Mouse (Mus musculus): ENCODE results near the gene Brap. TPM values are rescaled to one million over a fixed set of nuclear protein-coding genes. Genes with fewer than 3 reads are reported as not detected.

Brap gene
- total and polyA plus RNA-seq, 3 experiments: 16.6 to 29.8 (median 27.8) TPM

DNA sequence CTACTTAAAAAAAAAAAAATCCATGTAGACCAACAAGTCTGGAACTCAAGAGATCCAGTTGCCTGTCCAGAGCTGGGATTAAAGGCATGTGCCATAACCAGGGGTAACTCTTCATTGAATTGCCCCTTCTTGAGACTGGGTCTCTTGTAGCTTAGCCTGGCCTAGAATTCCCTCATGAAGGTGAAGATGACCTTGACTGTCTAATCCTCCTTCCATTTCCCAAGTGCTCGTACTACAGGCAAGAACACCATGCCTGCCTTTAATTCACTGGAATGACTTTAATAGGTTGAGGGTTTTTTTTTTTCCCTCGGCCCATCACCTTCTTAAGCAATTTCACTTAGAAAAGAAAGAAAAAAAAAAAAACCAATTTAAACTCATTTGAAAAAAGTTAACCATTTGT lies 50.0 kb downstream of the Brap start:
- 54% methylated on average over 2 of the region's 2 CpGs for WGBS
- H3K4me3 ChIP-seq: no peak overlapping the region; the same call in 1 of the 2 replicates
- H3K4me1 ChIP-seq (ENCODE audit: control insufficient read depth, insufficient read depth, low read length): peaks cover 5% of the 10 kb centered on the region
- H3K36me3 ChIP-seq (ENCODE audit: control insufficient read depth, insufficient read depth, low read length): peaks cover 5% of the 10 kb centered on the region
- intact Hi-C loops (cut with DNase I): loop anchor here (5.0 kb wide), 2 partner anchors 127 to 313 kb away; partner anchors contain the start of genes Naa25 and Sh2b3
- peak overlapping the region; percentile 99; the same call in 1 of the 2 replicates for H3K27ac ChIP-seq
- peaks cover 2% of the 10 kb centered on the region; the same call in 1 of the 2 replicates for H3K79me2 ChIP-seq (replicated peaks; ENCODE audit: control insufficient read depth, insufficient read depth, low read length)
- H3K27me3 ChIP-seq (ENCODE audit: control insufficient read depth, insufficient read depth, low read length): no peaks in the 10 kb centered on the region
- TF ChIP-seq CTCF (IDR thresholded peaks at IDR 0.05) (no peak), POLR2A (IDR thresholded peaks at IDR 0.05; ENCODE audit: insufficient read depth, low read depth, low read length) (no peak), EP300 (IDR thresholded peaks at IDR 0.05; ENCODE audit: insufficient read depth, low read depth, low read length) (no peak)
- H3K9ac ChIP-seq (ENCODE audit: low read depth, low read length): no peak overlapping the region
- no peak for DNase-seq

DNA sequence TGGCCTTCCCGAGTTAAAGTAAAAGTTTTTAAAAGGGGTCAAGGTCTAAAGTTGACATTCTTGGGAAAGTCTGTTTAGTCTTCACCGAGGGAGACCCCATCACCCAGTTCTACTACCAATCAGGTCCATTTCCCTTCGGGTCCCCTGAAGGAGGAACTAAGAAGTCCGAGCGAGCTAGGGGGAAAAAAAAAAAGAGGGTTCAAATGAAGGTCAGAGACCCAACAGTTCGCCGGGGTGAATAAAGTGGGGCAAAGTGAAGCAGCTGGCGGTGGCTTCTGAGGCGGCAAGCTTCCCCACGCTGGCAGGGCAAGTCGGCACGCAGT lies 50.4 kb downstream of the Brap start:
- peaks cover 5% of the 10 kb centered on the region for H3K36me3 ChIP-seq (ENCODE audit: control insufficient read depth, insufficient read depth, low read length)
- intact Hi-C loops (cut with DNase I): loop anchor here (5.0 kb wide), 2 partner anchors 126 to 314 kb away; partner anchors contain the start of genes Naa25 and Sh2b3
- H3K79me2 ChIP-seq (replicated peaks; ENCODE audit: control insufficient read depth, insufficient read depth, low read length): peaks cover 6% of the 10 kb centered on the region; the same call in 1 of the 2 replicates
- peak overlapping the region; percentile 99 for H3K27ac ChIP-seq
- TF ChIP-seq EP300 (IDR thresholded peaks at IDR 0.05; ENCODE audit: insufficient read depth, low read depth, low read length): no peak
- TF ChIP-seq CTCF (IDR thresholded peaks at IDR 0.05): no peak
- TF ChIP-seq POLR2A (IDR thresholded peaks at IDR 0.05; ENCODE audit: insufficient read depth, low read depth, low read length): no peak
- peak overlapping the region; percentile 87 for H3K4me3 ChIP-seq
- H3K27me3 ChIP-seq (ENCODE audit: control insufficient read depth, insufficient read depth, low read length): no peaks in the 10 kb centered on the region
- H3K4me1 ChIP-seq (ENCODE audit: control insufficient read depth, insufficient read depth, low read length): peaks cover 5% of the 10 kb centered on the region
- DNase-seq: no peak
- H3K9ac ChIP-seq (ENCODE audit: low read depth, low read length): peak overlapping the region; percentile 89
- WGBS: under 1% methylated on average over 12 of the region's 12 CpGs

DNA sequence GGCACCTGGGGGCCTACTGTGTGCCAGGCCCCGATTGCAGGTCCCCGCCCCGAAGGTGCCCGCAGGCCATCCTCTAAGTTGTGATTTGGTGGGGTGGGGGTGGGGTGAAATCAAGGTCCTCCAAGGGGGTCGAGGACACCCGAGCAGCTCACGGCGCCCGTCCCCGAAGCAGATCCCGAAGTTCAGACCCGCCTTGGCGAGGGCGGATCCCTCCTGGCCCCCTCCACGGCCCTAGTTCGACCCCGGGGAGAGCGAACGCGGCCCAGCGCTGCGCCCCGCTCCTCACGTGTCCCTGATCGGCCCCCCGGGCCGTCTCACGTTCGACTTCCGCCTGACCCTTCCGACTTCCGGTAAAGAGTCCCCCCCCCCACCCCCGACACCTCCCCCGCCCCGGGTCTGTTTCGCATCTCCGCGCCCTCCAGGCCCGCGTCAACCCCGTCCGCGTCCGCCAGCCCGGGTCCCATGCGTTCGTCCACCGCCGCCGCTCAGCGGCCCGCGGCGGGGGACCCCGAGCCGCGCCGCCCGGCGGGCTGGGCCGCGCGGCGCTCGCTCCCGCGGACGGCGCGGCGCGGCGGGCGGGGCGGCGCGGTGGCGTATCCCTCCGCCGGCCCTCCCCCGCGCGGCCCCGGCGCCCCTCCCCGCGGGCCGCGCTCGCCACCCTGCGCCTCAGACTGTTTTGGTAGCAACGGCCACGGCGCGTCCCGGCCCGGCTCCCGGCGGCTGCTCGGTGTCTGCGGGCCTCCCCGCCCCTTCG lies 51.0 kb downstream of the Brap start, which contains the start of gene Atxn2:
TSS of gene Atxn2 (plus strand) at position 164 of the 754 bp plus-strand sequence.
- DNase-seq: peak; percentile 92
- H3K9ac ChIP-seq (ENCODE audit: low read depth, low read length): peak within 1 kb of the TSS; percentile 92
- H3K4me3 ChIP-seq: peak within 1 kb of the TSS; percentile 87
- 2% methylated on average over 83 of the region's 103 CpGs for WGBS
- H3K27me3 ChIP-seq (ENCODE audit: control insufficient read depth, insufficient read depth, low read length): no peaks in the 10 kb centered on the region
- H3K36me3 ChIP-seq (ENCODE audit: control insufficient read depth, insufficient read depth, low read length): peaks cover 5% of the 10 kb centered on the region
- H3K27ac ChIP-seq: peak within 1 kb of the TSS; percentile 99
- H3K79me2 ChIP-seq (replicated peaks; ENCODE audit: control insufficient read depth, insufficient read depth, low read length): peaks cover 6% of the 10 kb centered on the region; the same call in 1 of the 2 replicates
- intact Hi-C loops (cut with DNase I): loop anchor here (5.0 kb wide), 2 partner anchors 126 to 314 kb away; partner anchors contain the start of genes Naa25 and Sh2b3
- H3K4me1 ChIP-seq (ENCODE audit: control insufficient read depth, insufficient read depth, low read length): peaks cover 7% of the 10 kb centered on the region
- peak; percentile 52 for TF ChIP-seq EP300 (IDR thresholded peaks at IDR 0.05; ENCODE audit: insufficient read depth, low read depth, low read length)
- no peak for TF ChIP-seq CTCF (IDR thresholded peaks at IDR 0.05)
- peak; percentile 87 for TF ChIP-seq POLR2A (IDR thresholded peaks at IDR 0.05; ENCODE audit: insufficient read depth, low read depth, low read length)

DNA sequence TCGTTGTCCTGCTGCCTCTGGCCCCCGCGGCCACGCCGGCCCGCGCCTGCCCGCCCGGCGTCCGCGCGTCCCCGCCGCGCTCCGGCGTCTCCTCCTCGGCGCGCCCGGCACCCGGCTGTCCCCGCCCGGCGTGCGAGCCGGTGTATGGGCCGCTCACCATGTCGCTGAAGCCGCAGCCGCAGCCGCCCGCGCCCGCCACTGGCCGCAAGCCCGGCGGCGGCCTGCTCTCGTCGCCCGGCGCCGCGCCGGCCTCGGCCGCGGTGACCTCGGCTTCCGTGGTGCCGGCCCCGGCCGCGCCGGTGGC lies 51.5 kb downstream of the Brap start:
- intact Hi-C loops (cut with DNase I): loop anchor here (2.0 to 5.0 kb wide), 3 partner anchors 51 to 315 kb away; partner anchors contain the start of genes Acad10, Brap, Naa25 and Sh2b3
- TF ChIP-seq CTCF (IDR thresholded peaks at IDR 0.05) (no peak), POLR2A (IDR thresholded peaks at IDR 0.05; ENCODE audit: insufficient read depth, low read depth, low read length) (no peak), EP300 (IDR thresholded peaks at IDR 0.05; ENCODE audit: insufficient read depth, low read depth, low read length) (no peak)
- H3K4me1 ChIP-seq (ENCODE audit: control insufficient read depth, insufficient read depth, low read length): peaks cover 7% of the 10 kb centered on the region
- peak overlapping the region; percentile 99 for H3K27ac ChIP-seq
- no peak for DNase-seq
- peak overlapping the region; percentile 83 for H3K4me3 ChIP-seq
- no peaks in the 10 kb centered on the region for H3K27me3 ChIP-seq (ENCODE audit: control insufficient read depth, insufficient read depth, low read length)
- WGBS: 9% methylated on average over 57 of the region's 57 CpGs
- H3K9ac ChIP-seq (ENCODE audit: low read depth, low read length): peak overlapping the region; percentile 92
- peaks cover 6% of the 10 kb centered on the region; the same call in 1 of the 2 replicates for H3K79me2 ChIP-seq (replicated peaks; ENCODE audit: control insufficient read depth, insufficient read depth, low read length)
- H3K36me3 ChIP-seq (ENCODE audit: control insufficient read depth, insufficient read depth, low read length): peaks cover 5% of the 10 kb centered on the region

DNA sequence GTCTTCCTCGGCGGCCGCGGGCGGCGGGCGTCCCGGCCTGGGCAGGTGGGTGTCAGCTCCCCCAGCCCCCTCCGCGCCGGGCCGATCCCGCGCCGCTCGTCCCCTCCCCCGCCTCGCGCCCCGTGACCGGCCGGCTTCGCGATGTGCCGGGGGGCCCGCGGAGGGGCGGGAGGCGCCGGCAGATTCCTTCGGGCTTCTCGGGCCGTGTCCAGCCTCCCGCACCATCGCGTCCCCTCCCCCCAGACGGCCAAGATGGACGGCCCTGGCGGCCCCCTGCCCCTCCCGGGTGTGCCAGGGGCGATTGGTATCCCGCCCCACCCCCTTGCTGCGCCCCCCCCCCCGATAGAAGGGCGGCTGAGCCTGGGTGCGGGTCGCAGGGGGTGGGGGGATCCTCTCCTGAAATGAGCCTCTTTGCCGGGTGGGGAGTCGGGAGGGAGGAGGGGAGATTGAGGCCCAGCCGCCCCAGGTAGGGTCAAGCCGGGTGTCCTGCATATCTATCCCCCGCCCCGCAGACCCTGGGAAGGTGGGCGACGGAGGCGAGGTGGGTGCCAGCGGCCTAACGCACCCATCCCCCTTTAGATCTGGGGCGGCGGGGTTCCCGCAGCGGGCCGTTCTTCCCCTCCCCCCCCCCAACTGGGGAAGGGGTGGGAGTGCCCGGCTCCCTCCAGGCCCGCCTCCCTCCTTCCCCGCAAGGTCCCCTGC lies 52.0 kb downstream of the Brap start:
- peak; percentile 50 to 68 for DNase-seq
- Histone ChIP-seq H3K4me1 (ENCODE audit: control insufficient read depth, insufficient read depth, low read length) (peaks cover 8% of the 10 kb centered on the region), H3K79me2 (replicated peaks; ENCODE audit: control insufficient read depth, insufficient read depth, low read length) (peaks cover 7% of the 10 kb centered on the region; the same call in 1 of the 2 replicates), H3K27ac (peak overlapping the region; percentile 99), H3K9ac (ENCODE audit: low read depth, low read length) (peak overlapping the region; percentile 92), H3K27me3 (ENCODE audit: control insufficient read depth, insufficient read depth, low read length) (no peaks in the 10 kb centered on the region), H3K36me3 (ENCODE audit: control insufficient read depth, insufficient read depth, low read length) (peaks cover 5% of the 10 kb centered on the region), H3K4me3 (peak overlapping the region; percentile 83)
- intact Hi-C loops (cut with DNase I): loop anchor here (2.0 to 5.0 kb wide), 3 partner anchors 52 to 315 kb away; partner anchors contain the start of genes Acad10, Brap, Naa25 and Sh2b3
- under 1% methylated on average over 57 of the region's 66 CpGs for WGBS
- TF ChIP-seq CTCF (IDR thresholded peaks at IDR 0.05): no peak

All from heart, adult 2 months (tissue).